Mouse (Mus musculus) intestine, embryonic 14.5 days (tissue): ENCODE data around the gene Ccng2. TPM values are rescaled to one million over a fixed set of nuclear protein-coding genes. Genes with fewer than 3 reads are reported as not detected.

Source experiments
- ATAC-seq: fragments of 200-750 bp; cut with Nextera tagmentation; replicated peaks from 2 replicates; pipeline ENCODE4 v1.8.0; 2017; ENCODE audit warnings: low read depth, moderate number of reproducible peaks, moderate TSS enrichment, moderate library complexity; ENCODE audit not compliant: low FRiP score, low TSS enrichment
- DNase-seq: peaks from one replicate; pipeline ENCODE4 v3.0.0-alpha.2; 2018; ENCODE audit warnings: low spot score
- H3K27ac ChIP-seq: fragments of 300-500 bp; sonication (generic); 2 replicates; pipeline ENCODE4 v1.5.1; 2014; ENCODE audit warnings: low read depth, mild to moderate bottlenecking, control low read depth
- H3K27me3 ChIP-seq: fragments of 300-500 bp; sonication (generic); replicated peaks from 2 replicates; pipeline ENCODE4 v1.6.1; 2014; ENCODE audit warnings: low read length, control low read depth; ENCODE audit not compliant: control insufficient read depth, insufficient read depth
- H3K36me3 ChIP-seq: fragments of 300-500 bp; sonication (generic); 2 replicates; pipeline ENCODE4 v1.6.1; 2014; ENCODE audit warnings: low read length, control low read depth; ENCODE audit not compliant: control insufficient read depth, insufficient read depth
- H3K4me1 ChIP-seq: fragments of 300-500 bp; sonication (generic); replicated peaks from 2 replicates; pipeline ENCODE4 v1.6.1; 2014; ENCODE audit warnings: low read length, control low read depth, mixed read lengths; ENCODE audit not compliant: control insufficient read depth, insufficient read depth
- H3K4me2 ChIP-seq: fragments of 300-500 bp; sonication (generic); 2 replicates; pipeline ENCODE4 v1.6.1; 2014; ENCODE audit warnings: low read length
- H3K4me3 ChIP-seq: fragments of 300-500 bp; sonication (generic); 2 replicates; pipeline ENCODE4 v1.5.1; 2014; ENCODE audit warnings: low read depth, low read length, control low read depth, mixed read lengths
- H3K9ac ChIP-seq: fragments of 300-500 bp; sonication (generic); 2 replicates; pipeline ENCODE4 v1.6.1; 2014; ENCODE audit warnings: mild to moderate bottlenecking, low read length
- H3K9me3 ChIP-seq: fragments of 300-500 bp; sonication (generic); 2 replicates; pipeline ENCODE4 v1.6.1; 2016; ENCODE audit warnings: low read length, control low read depth; ENCODE audit not compliant: control insufficient read depth
- WGBS: fragments of 180-500 bp; shearing (Covaris S2); extraction: QIAGEN DNeasy Blood & Tissue Kit; methylation state at CpG from one replicate; pipeline ENCODE4 v1.1.7; 2014; 5-methylcytosine and 5-hydroxymethylcytosine counted together
- polyA plus RNA-seq: library from polyadenylated mRNA; unstranded; fragments of >200 nt; fragmentation: Nextera tagmentation; extraction: Ambion mirVana; gene quantifications from 2 replicates; pipeline ENCODE4 v1.2.1, GENCODE M21; 2014

The Ccng2 gene
- polyA plus RNA-seq, 1 experiment from 2014 or later, result 31.2 TPM

DNA sequence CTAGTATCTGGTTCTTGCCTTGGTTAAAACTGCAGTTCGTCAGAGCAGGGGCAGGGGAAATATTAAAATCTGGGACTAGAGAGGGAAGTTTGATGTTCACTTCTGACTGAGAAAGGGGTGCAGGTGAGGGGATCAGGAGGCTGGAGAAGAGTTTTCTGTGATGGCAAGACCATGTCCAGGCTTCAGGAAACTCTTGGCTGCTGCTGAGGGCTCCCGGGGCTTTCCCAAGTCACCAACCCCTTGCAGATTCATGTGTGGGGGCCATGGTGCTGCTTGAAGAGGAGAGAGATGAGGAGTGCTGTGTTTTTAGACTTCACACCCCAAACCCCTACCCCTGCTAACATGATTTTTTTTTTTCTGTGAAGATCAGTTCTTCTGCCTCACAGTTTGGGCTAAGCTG lies 32.5 kb upstream of the Ccng2 start:
- no peaks in the 10 kb centered on the region for H3K27me3 ChIP-seq
- no peaks in the 10 kb centered on the region for H3K36me3 ChIP-seq
- H3K4me3 ChIP-seq, result no peak overlapping the region
- H3K4me1 ChIP-seq, result no peaks in the 10 kb centered on the region
- no peak overlapping the region for H3K4me2 ChIP-seq
- ATAC-seq (no peak), DNase-seq (no peak)
- H3K9me3 ChIP-seq, result no peaks in the 10 kb centered on the region
- H3K27ac ChIP-seq, result no peak overlapping the region
- 83% methylated on average over 2 of the region's 2 CpGs for WGBS
- H3K9ac ChIP-seq, result no peak overlapping the region

DNA sequence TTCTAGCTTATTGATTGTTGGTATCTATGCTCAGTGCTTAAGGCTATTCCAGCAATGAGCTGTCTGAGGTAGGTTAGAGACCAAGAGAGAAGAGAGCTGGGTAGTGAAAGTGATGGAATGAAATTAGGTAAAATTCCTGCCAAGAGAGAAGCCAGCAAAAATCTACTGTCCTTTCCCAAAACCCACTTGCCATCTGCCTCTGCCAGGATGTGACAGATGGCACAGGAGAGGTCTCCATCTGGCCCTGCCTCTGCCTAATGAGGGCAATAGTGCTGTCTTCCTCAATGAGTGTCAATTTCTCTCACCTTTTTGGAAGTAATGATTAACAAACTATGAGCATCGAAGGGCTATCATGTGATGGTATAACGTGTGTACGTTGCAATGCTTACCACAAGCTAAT lies 31.2 kb upstream of the Ccng2 start:
- Histone ChIP-seq H3K9ac (no peak overlapping the region), H3K36me3 (no peaks in the 10 kb centered on the region), H3K4me3 (no peak overlapping the region), H3K4me1 (no peaks in the 10 kb centered on the region), H3K27ac (no peak overlapping the region), H3K9me3 (no peaks in the 10 kb centered on the region), H3K27me3 (no peaks in the 10 kb centered on the region), H3K4me2 (no peak overlapping the region)
- no peak for ATAC-seq
- no peak for DNase-seq
- WGBS, result 84% methylated on average over 3 of the region's 3 CpGs

DNA sequence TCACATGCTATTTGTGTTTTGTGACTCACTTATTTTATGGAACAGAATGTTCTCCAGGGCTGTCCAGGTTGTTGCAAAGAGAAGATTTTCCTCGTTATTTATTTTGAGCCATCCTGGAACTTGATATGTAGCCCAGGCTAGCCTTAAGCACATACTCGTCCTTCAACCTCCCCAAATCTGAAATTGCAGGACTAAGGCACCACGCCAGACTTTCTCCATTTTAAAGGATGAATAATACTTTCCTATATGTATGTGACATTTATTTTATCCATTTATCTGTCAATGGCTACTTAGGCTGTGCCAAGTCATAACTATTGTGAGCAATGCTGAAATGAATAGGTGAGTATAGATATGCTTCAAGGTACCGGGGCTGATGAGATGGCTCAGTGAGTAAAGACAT lies 30.5 kb upstream of the Ccng2 start:
- Histone ChIP-seq H3K36me3 (no peaks in the 10 kb centered on the region), H3K9me3 (no peaks in the 10 kb centered on the region), H3K4me3 (no peak overlapping the region), H3K27ac (no peak overlapping the region), H3K4me2 (no peak overlapping the region), H3K9ac (no peak overlapping the region), H3K4me1 (no peaks in the 10 kb centered on the region), H3K27me3 (no peaks in the 10 kb centered on the region)
- 79% methylated on average over 4 of the region's 4 CpGs for WGBS
- DNase-seq (no peak), ATAC-seq (no peak)

DNA sequence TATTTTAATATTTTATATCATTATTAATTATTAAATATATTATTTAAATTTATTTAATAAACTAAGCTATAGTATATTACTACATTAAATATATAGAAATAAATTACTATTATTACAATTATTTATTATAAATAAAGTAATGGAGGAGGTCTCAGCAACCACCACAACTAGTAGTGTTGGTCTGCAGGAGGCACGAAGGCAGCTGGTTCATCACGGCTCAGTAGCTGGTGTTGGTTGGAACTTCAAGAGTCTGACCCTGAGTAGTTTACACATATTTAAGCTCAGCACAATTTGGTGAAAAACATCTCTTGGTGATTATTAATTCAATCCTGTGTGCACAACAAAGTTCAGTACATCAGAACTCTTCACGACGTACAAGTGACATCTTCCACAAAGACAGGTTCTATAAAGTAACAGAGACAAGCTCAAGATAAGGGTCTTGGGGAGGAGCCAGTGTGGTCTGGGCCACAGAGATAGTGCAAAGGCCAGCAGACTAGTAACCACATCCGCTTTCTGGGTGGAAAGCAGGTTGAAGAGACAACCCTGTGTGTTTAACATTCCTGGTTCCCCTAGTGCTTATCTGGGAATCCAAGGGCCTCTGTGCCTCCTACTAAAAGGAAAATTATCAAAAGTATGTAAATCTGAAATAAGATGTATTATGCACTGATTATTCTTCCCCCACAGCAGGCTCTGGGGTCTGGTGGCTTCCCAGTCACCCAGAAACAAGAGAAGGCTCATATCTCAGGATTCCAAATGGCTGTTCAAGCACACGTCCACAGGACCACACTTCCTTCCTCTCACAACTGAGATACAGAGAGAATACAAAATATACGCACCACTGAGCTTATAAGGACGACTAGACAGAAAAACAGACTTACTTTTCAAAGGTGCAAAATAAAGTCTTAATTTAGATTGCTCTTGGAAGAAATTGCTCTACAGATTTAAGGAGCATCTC lies 27.2 kb upstream of the Ccng2 start:
- no peaks in the 10 kb centered on the region for H3K4me1 ChIP-seq
- 75% methylated on average over 8 of the region's 8 CpGs for WGBS
- H3K36me3 ChIP-seq, result no peaks in the 10 kb centered on the region
- H3K9ac ChIP-seq, result no peak overlapping the region
- DNase-seq (no peak), ATAC-seq (no peak)
- no peaks in the 10 kb centered on the region for H3K9me3 ChIP-seq
- no peak overlapping the region for H3K4me3 ChIP-seq
- H3K4me2 ChIP-seq, result no peak overlapping the region
- no peak overlapping the region for H3K27ac ChIP-seq
- H3K27me3 ChIP-seq, result no peaks in the 10 kb centered on the region

DNA sequence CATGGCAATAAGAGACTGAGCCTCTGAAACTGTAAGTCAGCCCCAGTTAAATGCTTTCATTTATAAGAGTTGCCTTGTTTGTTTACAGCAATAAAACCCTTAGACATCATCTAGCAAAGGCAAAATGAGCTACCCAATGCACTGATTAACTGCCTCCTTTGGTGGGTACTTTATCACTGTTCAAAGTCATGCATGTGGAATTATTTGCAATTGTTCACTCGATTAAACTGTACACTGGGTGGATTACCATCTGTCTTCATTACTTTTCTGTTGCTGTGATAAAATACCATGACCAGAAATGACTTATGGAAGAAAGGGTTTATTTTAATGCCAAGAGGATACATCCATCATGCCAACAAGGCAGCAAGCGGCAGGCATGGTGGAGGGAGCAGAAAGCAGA lies 21.8 kb upstream of the Ccng2 start:
- Histone ChIP-seq H3K9me3 (no peaks in the 10 kb centered on the region), H3K36me3 (no peaks in the 10 kb centered on the region), H3K4me2 (no peak overlapping the region), H3K9ac (no peak overlapping the region), H3K4me1 (no peaks in the 10 kb centered on the region), H3K4me3 (no peak overlapping the region), H3K27me3 (no peaks in the 10 kb centered on the region), H3K27ac (no peak overlapping the region)
- ATAC-seq (no peak), DNase-seq (no peak)
- 74% methylated on average over 2 of the region's 2 CpGs for WGBS

DNA sequence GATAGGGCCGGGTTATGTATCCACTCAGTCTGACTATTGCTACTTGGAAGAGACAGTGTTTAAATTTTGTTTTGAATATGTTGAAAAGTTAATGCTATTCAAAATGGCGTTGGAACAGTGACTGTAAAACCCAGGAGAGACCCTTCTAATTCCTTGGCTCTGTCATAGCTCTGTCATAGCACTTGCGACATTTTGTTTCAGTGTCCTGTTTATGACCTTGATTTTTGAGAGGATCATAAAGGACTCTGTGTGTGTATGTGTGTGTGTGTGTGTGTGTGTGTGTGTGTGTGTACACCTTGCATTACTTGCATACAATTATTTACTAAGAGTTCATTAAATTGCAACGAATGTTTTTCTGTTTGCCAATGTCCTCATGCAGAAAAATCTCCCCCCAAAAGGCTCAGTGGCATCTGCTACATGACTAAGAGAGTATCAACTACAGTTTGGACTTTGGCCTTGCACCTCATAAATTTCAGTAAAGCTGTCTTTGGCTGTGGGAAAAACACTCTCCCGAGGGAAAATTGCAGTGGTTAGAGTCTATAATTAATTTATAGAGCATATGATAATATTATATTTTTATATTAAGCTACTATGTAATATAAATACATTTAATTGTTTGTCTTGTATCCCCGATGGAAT lies 17.0 kb upstream of the Ccng2 start:
- no peak overlapping the region for H3K4me3 ChIP-seq
- DNase-seq, result no peak
- H3K36me3 ChIP-seq, result no peaks in the 10 kb centered on the region
- 0 out of 2 replicates have a peak, but pooled peaks have one; percentile 27 for ATAC-seq
- no peaks in the 10 kb centered on the region for H3K4me1 ChIP-seq
- H3K9ac ChIP-seq, result no peak overlapping the region
- H3K27me3 ChIP-seq, result no peaks in the 10 kb centered on the region
- H3K4me2 ChIP-seq, result no peak overlapping the region
- no peak overlapping the region for H3K27ac ChIP-seq
- WGBS, result 68% methylated on average over 6 of the region's 6 CpGs
- no peaks in the 10 kb centered on the region for H3K9me3 ChIP-seq

DNA sequence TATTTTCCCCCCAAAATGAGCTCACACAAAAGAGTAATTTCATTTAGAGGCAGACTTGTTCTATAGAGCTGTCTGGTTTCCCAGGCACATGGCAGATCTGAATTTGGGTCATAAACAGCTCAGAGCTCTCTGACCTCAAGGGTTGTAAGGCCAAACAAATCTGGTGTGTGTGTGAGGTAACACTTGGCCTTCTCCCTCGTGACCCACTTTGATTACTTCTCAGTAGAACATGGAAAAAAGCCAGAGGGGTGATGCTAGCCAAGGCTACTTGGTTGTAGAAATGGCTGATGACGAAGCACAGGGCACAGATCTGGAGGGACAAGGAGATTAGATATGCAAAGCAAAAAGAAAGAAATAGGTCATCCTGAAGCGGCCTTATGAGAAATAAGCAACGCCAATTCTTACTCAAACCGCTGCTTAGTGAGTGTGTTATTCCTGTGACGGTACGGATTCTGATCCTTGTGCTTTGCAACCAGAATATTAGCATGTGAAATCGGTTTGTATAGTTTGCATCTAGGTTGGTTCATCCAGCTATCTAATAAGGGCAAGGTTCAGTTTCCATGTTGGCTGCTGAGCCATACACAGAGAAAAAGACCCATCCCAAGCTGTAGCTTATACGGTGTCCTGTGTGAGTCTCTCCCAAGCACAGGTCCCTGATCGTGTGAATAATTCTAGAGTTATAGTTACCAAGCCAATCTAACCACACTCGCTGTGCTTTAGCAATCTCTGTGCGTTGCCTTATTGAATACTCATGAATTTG lies 15.9 kb upstream of the Ccng2 start:
- DNase-seq (no peak), ATAC-seq (no peak)
- no peaks in the 10 kb centered on the region for H3K27me3 ChIP-seq
- WGBS, result 70% methylated on average over 12 of the region's 12 CpGs
- no peak overlapping the region for H3K4me3 ChIP-seq
- H3K27ac ChIP-seq, result no peak overlapping the region
- no peak overlapping the region for H3K4me2 ChIP-seq
- no peaks in the 10 kb centered on the region for H3K9me3 ChIP-seq
- H3K4me1 ChIP-seq, result no peaks in the 10 kb centered on the region
- no peak overlapping the region for H3K9ac ChIP-seq
- H3K36me3 ChIP-seq, result no peaks in the 10 kb centered on the region

DNA sequence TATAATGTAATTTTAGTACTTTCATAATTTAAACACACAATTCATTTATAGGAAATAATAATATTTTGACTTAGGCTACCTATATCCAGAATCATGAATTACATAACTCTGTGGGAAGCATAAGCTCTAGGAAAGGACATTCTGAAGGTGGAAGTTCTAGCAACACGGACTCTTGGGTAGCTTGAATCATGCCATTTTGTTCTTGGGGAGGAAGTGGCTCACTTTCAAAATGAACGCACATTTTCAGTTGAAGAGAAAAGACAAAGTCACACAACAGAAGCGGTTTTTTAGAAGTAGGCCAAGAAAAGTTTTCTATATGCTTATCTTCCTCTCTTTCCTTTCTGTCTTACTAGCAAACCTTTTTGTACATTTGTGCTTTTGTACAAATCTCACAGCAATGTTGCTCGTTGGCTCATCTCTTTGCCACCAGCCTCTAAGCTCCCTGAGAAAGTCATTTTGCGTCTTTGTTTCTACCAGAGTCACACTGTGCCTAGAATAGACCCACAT lies 11.2 kb upstream of the Ccng2 start:
- H3K9me3 ChIP-seq, result no peaks in the 10 kb centered on the region
- H3K4me3 ChIP-seq, result no peak overlapping the region
- 89% methylated on average over 5 of the region's 5 CpGs for WGBS
- ATAC-seq, result no peak
- H3K4me2 ChIP-seq, result no peak overlapping the region
- no peaks in the 10 kb centered on the region for H3K4me1 ChIP-seq
- DNase-seq, result no peak
- H3K27me3 ChIP-seq, result no peaks in the 10 kb centered on the region
- no peak overlapping the region for H3K27ac ChIP-seq
- H3K9ac ChIP-seq, result no peak overlapping the region
- no peaks in the 10 kb centered on the region for H3K36me3 ChIP-seq
